In genomic region chr15:83350859-83351258, GRCm38 (mm10) we compare ENCODE assay signal across 8 mouse cellular contexts. TPM values are rescaled to one million over a fixed set of nuclear protein-coding genes. Genes with fewer than 3 reads are reported as not detected.
A peak's percentile ranks its signal among the peaks of the same experiment; 100 is the strongest.
DNase-seq lines count a peak whose midpoint lies in the region; ATAC-seq and TF ChIP-seq lines count a peak whose summit lies in the region.

No protein-coding gene starts in this region.

- no peak for TF ChIP-seq POLR2A in limb, embryonic 14.5 days (IDR thresholded peaks at IDR 0.05; ENCODE audit: borderline replicate concordance, extremely low read depth, insufficient read depth, insufficient read length)

- 0 out of 2 replicates have a peak, but pooled peaks cover 5% of the 10 kb centered on the region for H3K36me3 ChIP-seq in forebrain, embryonic 10.5 days (replicated peaks)
- peaks cover 3% of the 10 kb centered on the region; the same call in 1 of the 2 replicates for H3K36me3 ChIP-seq in forebrain, postnatal 0 days (ENCODE audit: insufficient read depth)
- H3K36me3 ChIP-seq in lung, embryonic 15.5 days: no peaks in the 10 kb centered on the region
- H3K36me3 ChIP-seq in limb, embryonic 14.5 days (ENCODE audit: control insufficient read depth, insufficient read depth, low read length): peaks cover 11% of the 10 kb centered on the region
- H3K36me3 ChIP-seq in neural tube, embryonic 15.5 days: 0 out of 2 replicates have a peak, but pooled peaks cover 3% of the 10 kb centered on the region

- ATAC-seq in forebrain, postnatal 0 days: no peak
- ATAC-seq in lung, embryonic 15.5 days (ENCODE audit: borderline replicate concordance, extremely low read depth, low FRiP score, low TSS enrichment): no peak
- no peak for ATAC-seq in limb, embryonic 14.5 days (ENCODE audit: low FRiP score, low read depth)
- no peak for ATAC-seq in neural tube, embryonic 15.5 days (ENCODE audit: low FRiP score)
- ATAC-seq in inflammation-experienced regulatory T-cells, adult 6 months: no peak

- WGBS in forebrain, embryonic 10.5 days: 56% methylated on average over 2 of the region's 2 CpGs
- WGBS in forebrain, postnatal 0 days: 72% methylated on average over 2 of the region's 2 CpGs
- WGBS in lung, embryonic 15.5 days: 45% methylated on average over 2 of the region's 2 CpGs
- 61% methylated on average over 2 of the region's 2 CpGs for WGBS in limb, embryonic 14.5 days
- WGBS in neural tube, embryonic 15.5 days: 65% methylated on average over 2 of the region's 2 CpGs

- H3K27ac ChIP-seq in forebrain, embryonic 10.5 days: peak overlapping the region; percentile 87
- no peak overlapping the region for H3K27ac ChIP-seq in forebrain, postnatal 0 days (ENCODE audit: low read depth, low read length)
- H3K27ac ChIP-seq in lung, embryonic 15.5 days: peak overlapping the region; percentile 65
- H3K27ac ChIP-seq in limb, embryonic 14.5 days (replicated peaks; ENCODE audit: low read depth, low read length): no peak overlapping the region
- H3K27ac ChIP-seq in neural tube, embryonic 15.5 days (replicated peaks): no peak overlapping the region

- H3K4me3 ChIP-seq in forebrain, embryonic 10.5 days: peak overlapping the region; percentile 93
- H3K4me3 ChIP-seq in forebrain, postnatal 0 days (ENCODE audit: low read depth, low read length): no peak overlapping the region
- H3K4me3 ChIP-seq in lung, embryonic 15.5 days: peak overlapping the region; percentile 83; the same call in 1 of the 2 replicates
- no peak overlapping the region for H3K4me3 ChIP-seq in limb, embryonic 14.5 days (replicated peaks; ENCODE audit: low read length)
- peak overlapping the region; percentile 57 for H3K4me3 ChIP-seq in neural tube, embryonic 15.5 days (replicated peaks)

- H3K9me3 ChIP-seq in forebrain, embryonic 10.5 days: no peaks in the 10 kb centered on the region
- H3K9me3 ChIP-seq in forebrain, postnatal 0 days (ENCODE audit: low read length): no peaks in the 10 kb centered on the region
- no peaks in the 10 kb centered on the region for H3K9me3 ChIP-seq in lung, embryonic 15.5 days
- no peaks in the 10 kb centered on the region for H3K9me3 ChIP-seq in limb, embryonic 14.5 days (ENCODE audit: control insufficient read depth, low read length)
- H3K9me3 ChIP-seq in neural tube, embryonic 15.5 days (replicated peaks): no peaks in the 10 kb centered on the region

- H3K4me1 ChIP-seq in forebrain, embryonic 10.5 days: peaks cover 23% of the 10 kb centered on the region
- H3K4me1 ChIP-seq in forebrain, postnatal 0 days (ENCODE audit: insufficient read depth): peaks cover 5% of the 10 kb centered on the region; the same call in 1 of the 2 replicates
- H3K4me1 ChIP-seq in lung, embryonic 15.5 days: peaks cover 13% of the 10 kb centered on the region
- H3K4me1 ChIP-seq in limb, embryonic 14.5 days (ENCODE audit: control insufficient read depth, insufficient read depth, low read length): peaks cover 12% of the 10 kb centered on the region
- H3K4me1 ChIP-seq in neural tube, embryonic 15.5 days: peaks cover 20% of the 10 kb centered on the region

- H3K27me3 ChIP-seq in forebrain, embryonic 10.5 days (ENCODE audit: poor library complexity, severe bottlenecking): peaks cover 12% of the 10 kb centered on the region
- no peaks in the 10 kb centered on the region for H3K27me3 ChIP-seq in forebrain, postnatal 0 days (ENCODE audit: insufficient read depth, low read length)
- H3K27me3 ChIP-seq in lung, embryonic 15.5 days: no peaks in the 10 kb centered on the region
- H3K27me3 ChIP-seq in limb, embryonic 14.5 days (ENCODE audit: control insufficient read depth, insufficient read depth, low read length): no peaks in the 10 kb centered on the region
- no peaks in the 10 kb centered on the region for H3K27me3 ChIP-seq in neural tube, embryonic 15.5 days (replicated peaks)

- TF ChIP-seq CTCF in forebrain, postnatal 0 days (IDR thresholded peaks at IDR 0.05; ENCODE audit: low read depth): no peak

- DNase-seq in forebrain, embryonic 10.5 days (ENCODE audit: extremely low spot score, low spot score): no peak
- no peak for DNase-seq in forebrain, postnatal 0 days
- no peak for DNase-seq in lung, postnatal 14 days
- DNase-seq in limb, embryonic 14.5 days (ENCODE audit: low spot score): no peak
- no peak for DNase-seq in ovary, postnatal 14 days (ENCODE audit: low spot score)

- H3K4me2 ChIP-seq in forebrain, postnatal 0 days (ENCODE audit: low read depth): no peak overlapping the region
- peak overlapping the region; percentile 84 for H3K4me2 ChIP-seq in lung, embryonic 15.5 days
- peak overlapping the region; percentile 86 for H3K4me2 ChIP-seq in limb, embryonic 14.5 days (replicated peaks; ENCODE audit: low read depth, low read length, severe bottlenecking)
- peak overlapping the region; percentile 88 for H3K4me2 ChIP-seq in neural tube, embryonic 15.5 days

- no peak overlapping the region for H3K9ac ChIP-seq in forebrain, postnatal 0 days
- H3K9ac ChIP-seq in lung, embryonic 15.5 days: no peak overlapping the region; the same call in 1 of the 2 replicates
- peak overlapping the region; percentile 82; the same call in 1 of the 2 replicates for H3K9ac ChIP-seq in limb, embryonic 14.5 days (ENCODE audit: low read depth, low read length, severe bottlenecking)
- H3K9ac ChIP-seq in neural tube, embryonic 15.5 days (replicated peaks): no peak overlapping the region

RNA-seq across cellular contexts. Expression of gene Arfgap3, which starts 0.8 kb away (rescaled TPM):
- 24.4 TPM in 2 replicates for polyA plus RNA-seq in forebrain, embryonic 10.5 days (2016; fragmentation: Nextera tagmentation; extraction: Ambion mirVana)
- 41.0 and 41.2 TPM in 2 replicates for total RNA-seq in forebrain, postnatal 0 days (2014; rRNA removed)
- 32.0 and 33.7 TPM in 2 replicates for polyA plus RNA-seq in forebrain, postnatal 0 days (2015; fragmentation: Nextera tagmentation; extraction: Ambion mirVana)
- 38.3 and 43.9 TPM in 2 replicates for polyA plus RNA-seq in lung, embryonic 15.5 days (2015; fragmentation: Nextera tagmentation; extraction: Ambion mirVana)
- 51.4 and 66.6 TPM in 2 replicates for polyA plus RNA-seq in limb, embryonic 14.5 days (2012; rRNA removed)
- 51.7 and 54.8 TPM in 2 replicates for polyA plus RNA-seq in limb, embryonic 14.5 days (2014; fragmentation: Nextera tagmentation; extraction: Ambion mirVana)
- polyA plus RNA-seq in neural tube, embryonic 15.5 days (2015; fragmentation: Nextera tagmentation; extraction: Ambion mirVana): 37.0 and 39.6 TPM in 2 replicates
- 10 to 100 TPM; 11.7 to 14.1 (median 13.4) TPM for polyA plus RNA-seq in inflammation-experienced regulatory T-cells, adult 6 months (2017; shearing (Covaris generic))

Comparison
In these comparisons a context has a peak if more than half of its experiments do, and no peak if none do; other contexts are left out.
1. H3K27ac ChIP-seq: peak in forebrain, embryonic 10.5 days (single experiment) and lung, embryonic 15.5 days (single experiment); none in forebrain, postnatal 0 days (single experiment), limb, embryonic 14.5 days (single experiment) and neural tube, embryonic 15.5 days (single experiment).
2. H3K4me3 ChIP-seq: peak in forebrain, embryonic 10.5 days (single experiment), lung, embryonic 15.5 days (single experiment) and neural tube, embryonic 15.5 days (single experiment); none in forebrain, postnatal 0 days (single experiment) and limb, embryonic 14.5 days (single experiment).